Mouse (Mus musculus) liver, postnatal 0 days (tissue): Measurements from ENCODE around the gene Snupn. TPM values are rescaled to one million over a fixed set of nuclear protein-coding genes. Genes with fewer than 3 reads are reported as not detected.

ENCODE experiments used
- ATAC-seq: fragments of 200-750 bp; cut with Nextera tagmentation; 2 replicates; pipeline ENCODE4 v1.8.0; 2017; ENCODE audit warnings: mild to moderate bottlenecking, moderate library complexity
- DNase-seq: peaks from one replicate; pipeline ENCODE4 v3.0.0-alpha.2; 2016
- H3K27ac ChIP-seq: fragments of 300-500 bp; sonication (generic); 2 replicates; pipeline ENCODE4 v1.5.1; 2014; ENCODE audit warnings: antibody characterized with exemption, moderate library complexity, mild to moderate bottlenecking, low read depth
- H3K27me3 ChIP-seq: fragments of 300-500 bp; sonication (generic); 2 replicates; pipeline ENCODE4 v1.6.1; 2014; ENCODE audit warnings: low read length, control low read depth, mixed read lengths; ENCODE audit not compliant: insufficient read depth
- H3K36me3 ChIP-seq: fragments of 300-500 bp; sonication (generic); replicated peaks from 2 replicates; pipeline ENCODE4 v1.6.1; 2014; ENCODE audit warnings: mild to moderate bottlenecking, control low read depth, low read length, moderate library complexity, mixed read lengths; ENCODE audit not compliant: insufficient read depth
- H3K4me1 ChIP-seq: fragments of 300-500 bp; sonication (generic); 2 replicates; pipeline ENCODE4 v1.6.1; 2014; ENCODE audit warnings: antibody characterized with exemption, mild to moderate bottlenecking, control low read depth; ENCODE audit not compliant: insufficient read depth
- H3K4me2 ChIP-seq: fragments of 300-500 bp; sonication (generic); 2 replicates; pipeline ENCODE4 v1.6.1; 2014; ENCODE audit warnings: low read depth, mild to moderate bottlenecking, low read length, moderate library complexity, mixed read lengths
- H3K4me3 ChIP-seq: fragments of 300-500 bp; sonication (generic); 2 replicates; pipeline ENCODE4 v1.5.1; 2014; ENCODE audit warnings: low read depth, low read length
- H3K9ac ChIP-seq: fragments of 300-500 bp; sonication (generic); replicated peaks from 2 replicates; pipeline ENCODE4 v1.6.1; 2014; ENCODE audit warnings: mild to moderate bottlenecking, moderate library complexity
- H3K9me3 ChIP-seq: fragments of 300-500 bp; sonication (generic); 2 replicates; pipeline ENCODE4 v1.6.1; 2016; ENCODE audit warnings: mild to moderate bottlenecking, control low read depth, low read length, mixed read lengths
- CTCF ChIP-seq: sonication (generic); IDR thresholded peaks from 2 replicates; pipeline ENCODE4 v1.5.1; 2016; ENCODE audit warnings: antibody characterized with exemption, low read depth
- EP300 ChIP-seq: IDR thresholded peaks from 2 replicates; pipeline ENCODE4 v1.6.1; 2016; ENCODE audit warnings: antibody characterized with exemption, low read depth, mild to moderate bottlenecking
- WGBS: fragments of 180-500 bp; shearing (Covaris S2); extraction: QIAGEN DNeasy Blood & Tissue Kit; methylation state at CpG from one replicate; pipeline ENCODE4 v1.1.7; 2014; ENCODE audit not compliant: insufficient replicate concordance; 5-methylcytosine and 5-hydroxymethylcytosine counted together
- polyA plus RNA-seq: library from polyadenylated mRNA; unstranded; fragments of >200 nt; fragmentation: Nextera tagmentation; extraction: Ambion mirVana; gene quantifications from 2 replicates; pipeline ENCODE4 v1.2.1, GENCODE M21; 2015

Gene Snupn
- polyA plus RNA-seq, 1 experiment from 2014 or later: 7.7 TPM

GRCm38 (mm10) chr9:56927191-56928012 lies 23.3 kb upstream of the Snupn start:
- peak overlapping the region; percentile 83 for H3K4me2 ChIP-seq
- no peaks in the 10 kb centered on the region for H3K9me3 ChIP-seq
- DNase-seq (peak; percentile 50), ATAC-seq (peak; percentile 9; the same call in 1 of the 2 replicates)
- peaks cover 31% of the 10 kb centered on the region for H3K4me1 ChIP-seq
- peak overlapping the region; percentile 89 for H3K27ac ChIP-seq
- peak overlapping the region; percentile 80 for H3K9ac ChIP-seq
- H3K4me3 ChIP-seq: peak overlapping the region; percentile 64
- H3K27me3 ChIP-seq: no peaks in the 10 kb centered on the region
- TF ChIP-seq EP300 (no peak), CTCF (no peak)
- 3% methylated on average over 35 of the region's 35 CpGs for WGBS
- no peaks in the 10 kb centered on the region for H3K36me3 ChIP-seq

GRCm38 (mm10) chr9:56928041-56928811 lies 22.5 kb upstream of the Snupn start, which contains the start of gene Snx33:
Gene Snx33, minus strand, starts transcription at chr9:56928371.
- H3K9me3 ChIP-seq: no peaks in the 10 kb centered on the region
- DNase-seq: peak; percentile 90
- no peak for TF ChIP-seq EP300
- TF ChIP-seq CTCF: peak; percentile 78
- H3K27me3 ChIP-seq: no peaks in the 10 kb centered on the region
- peak within 1 kb of the TSS; percentile 64 for H3K4me3 ChIP-seq
- no peaks in the 10 kb centered on the region for H3K36me3 ChIP-seq
- peak within 1 kb of the TSS; percentile 89 for H3K27ac ChIP-seq
- peak; percentile 76 for ATAC-seq
- peaks cover 27% of the 10 kb centered on the region for H3K4me1 ChIP-seq
- peak within 1 kb of the TSS; percentile 83 for H3K4me2 ChIP-seq
- H3K9ac ChIP-seq: peak within 1 kb of the TSS; percentile 80
- under 1% methylated on average over 39 of the region's 50 CpGs for WGBS

GRCm38 (mm10) chr9:56929496-56929895 lies 21.2 kb upstream of the Snupn start:
- no peak for TF ChIP-seq EP300
- TF ChIP-seq CTCF: no peak
- Histone ChIP-seq H3K4me1 (peaks cover 19% of the 10 kb centered on the region), H3K9me3 (no peaks in the 10 kb centered on the region), H3K27ac (no peak overlapping the region), H3K9ac (no peak overlapping the region), H3K36me3 (no peaks in the 10 kb centered on the region), H3K4me3 (no peak overlapping the region), H3K4me2 (no peak overlapping the region), H3K27me3 (no peaks in the 10 kb centered on the region)
- no peak for ATAC-seq
- 45% methylated on average over 4 of the region's 4 CpGs for WGBS
- DNase-seq: no peak

- Histone ChIP-seq H3K27me3 (no peaks in the 10 kb centered on the region), H3K4me3 (no peak overlapping the region), H3K4me1 (peaks cover 13% of the 10 kb centered on the region), H3K4me2 (no peak overlapping the region), H3K9ac (no peak overlapping the region), H3K9me3 (no peaks in the 10 kb centered on the region), H3K36me3 (no peaks in the 10 kb centered on the region), H3K27ac (no peak overlapping the region)
- 63% methylated on average over 1 of the region's 1 CpGs for WGBS
- ATAC-seq: no peak
- no peak for DNase-seq
- no peak for TF ChIP-seq EP300
- TF ChIP-seq CTCF: no peak
Measured at GRCm38 (mm10) chr9:56930556-56930955, 20.1 kb upstream of the Snupn start.

- Histone ChIP-seq H3K9me3 (no peaks in the 10 kb centered on the region), H3K4me3 (peak overlapping the region; percentile 73), H3K4me1 (peaks cover 13% of the 10 kb centered on the region), H3K36me3 (no peaks in the 10 kb centered on the region), H3K9ac (peak overlapping the region; percentile 5; the same call in 1 of the 2 replicates), H3K4me2 (peak overlapping the region; percentile 87), H3K27ac (peak overlapping the region; percentile 61), H3K27me3 (no peaks in the 10 kb centered on the region)
- TF ChIP-seq EP300: no peak
- no peak for TF ChIP-seq CTCF
- peak; percentile 2; the same call in 1 of the 2 replicates for ATAC-seq
- 14% methylated on average over 6 of the region's 6 CpGs for WGBS
- no peak for DNase-seq
Measured at GRCm38 (mm10) chr9:56936861-56937222, 13.8 kb upstream of the Snupn start.
